Mouse (Mus musculus) hindbrain, embryonic 12.5 days (tissue): ENCODE data around the gene Cs. TPM values are rescaled to one million over a fixed set of nuclear protein-coding genes. Genes with fewer than 3 reads are reported as not detected.

Experiments
- ATAC-seq: fragments of 200-750 bp; cut with Nextera tagmentation; 2 replicates; pipeline ENCODE4 v1.8.0; 2017; ENCODE audit warnings: moderate TSS enrichment; ENCODE audit not compliant: low FRiP score
- H3K27ac ChIP-seq: fragments of 300-500 bp; sonication (generic); 2 replicates; pipeline ENCODE4 v1.5.1; 2016; ENCODE audit warnings: mild to moderate bottlenecking
- H3K27me3 ChIP-seq: fragments of 300-500 bp; sonication (generic); 2 replicates; pipeline ENCODE4 v1.6.1; 2016; ENCODE audit warnings: mild to moderate bottlenecking
- H3K36me3 ChIP-seq: fragments of 300-500 bp; sonication (generic); 2 replicates; pipeline ENCODE4 v1.6.1; 2016; ENCODE audit warnings: mild to moderate bottlenecking
- H3K4me1 ChIP-seq: fragments of 300-500 bp; sonication (generic); 2 replicates; pipeline ENCODE4 v1.6.1; 2016
- H3K4me2 ChIP-seq: fragments of 300-500 bp; sonication (generic); replicated peaks from 2 replicates; pipeline ENCODE4 v1.6.1; 2016; ENCODE audit warnings: mild to moderate bottlenecking
- H3K4me3 ChIP-seq: fragments of 300-500 bp; sonication (generic); 2 replicates; pipeline ENCODE4 v1.5.1; 2016; ENCODE audit warnings: mild to moderate bottlenecking
- H3K9ac ChIP-seq: fragments of 300-500 bp; sonication (generic); 2 replicates; pipeline ENCODE4 v1.6.1; 2016; ENCODE audit warnings: mild to moderate bottlenecking, moderate library complexity
- H3K9me3 ChIP-seq: fragments of 300-500 bp; sonication (generic); replicated peaks from 2 replicates; pipeline ENCODE4 v1.6.1; 2016; ENCODE audit warnings: mild to moderate bottlenecking
- WGBS: fragments of 180-500 bp; shearing (Covaris S2); methylation state at CpG from one replicate; pipeline ENCODE4 v1.1.7; 2016; 5-methylcytosine and 5-hydroxymethylcytosine counted together
- microRNA-seq: library from miRNA; unstranded; fragments of <30 nt; microRNA quantifications from one replicate; pipeline ENCODE4, GENCODE M21; 2017
- polyA plus RNA-seq: library from polyadenylated mRNA; unstranded; fragments of >200 nt; fragmentation: Nextera tagmentation; extraction: Ambion mirVana; gene quantifications from 2 replicates; pipeline ENCODE4 v1.2.1, GENCODE M21; 2016

Gene Cs
- polyA plus RNA-seq, 1 experiment from 2014 or later, result 207 TPM

GRCm38 (mm10) chr10:128401638-128402037, 64.1 kb downstream of the Cs start:
- ATAC-seq, result no peak
- WGBS, result 79% methylated on average over 9 of the region's 9 CpGs
- H3K36me3 ChIP-seq, result peaks cover 22% of the 10 kb centered on the region

GRCm38 (mm10) chr10:128403931-128404330, 66.4 kb downstream of the Cs start:
- H3K36me3 ChIP-seq, result peaks cover 22% of the 10 kb centered on the region
- 86% methylated on average over 7 of the region's 7 CpGs for whole genome bisulfite sequencing
- no peaks in the 10 kb centered on the region for H3K9me3 ChIP-seq
- ATAC-seq, result no peak
- no peaks in the 10 kb centered on the region for H3K27me3 ChIP-seq
- H3K4me2 ChIP-seq, result no peak overlapping the region
- H3K9ac ChIP-seq, result no peak overlapping the region
- H3K27ac ChIP-seq, result no peak overlapping the region
- no peak overlapping the region for H3K4me3 ChIP-seq
- peaks cover 16% of the 10 kb centered on the region for H3K4me1 ChIP-seq

More at GRCm38 (mm10) chr10:128401638-128402037, 64.1 kb downstream of the Cs start:
- H3K9ac ChIP-seq, result no peak overlapping the region
- H3K27me3 ChIP-seq, result no peaks in the 10 kb centered on the region
- H3K9me3 ChIP-seq, result no peaks in the 10 kb centered on the region
- no peak overlapping the region for H3K4me2 ChIP-seq
- H3K4me3 ChIP-seq, result no peak overlapping the region
- peaks cover 16% of the 10 kb centered on the region; the same call in 1 of the 2 replicates for H3K4me1 ChIP-seq
- no peak overlapping the region for H3K27ac ChIP-seq

GRCm38 (mm10) chr10:128408591-128409535, 71.3 kb downstream of the Cs start:
- Histone ChIP-seq H3K4me3 (peak overlapping the region; percentile 62), H3K27ac (peak overlapping the region; percentile 77), H3K9me3 (no peaks in the 10 kb centered on the region), H3K27me3 (no peaks in the 10 kb centered on the region), H3K4me2 (peak overlapping the region; percentile 74), H3K4me1 (peaks cover 39% of the 10 kb centered on the region), H3K36me3 (peaks cover 22% of the 10 kb centered on the region), H3K9ac (peak overlapping the region; percentile 84)
- peak; percentile 8; the same call in 1 of the 2 replicates for ATAC-seq
- WGBS, result 19% methylated on average over 35 of the region's 35 CpGs

DNA sequence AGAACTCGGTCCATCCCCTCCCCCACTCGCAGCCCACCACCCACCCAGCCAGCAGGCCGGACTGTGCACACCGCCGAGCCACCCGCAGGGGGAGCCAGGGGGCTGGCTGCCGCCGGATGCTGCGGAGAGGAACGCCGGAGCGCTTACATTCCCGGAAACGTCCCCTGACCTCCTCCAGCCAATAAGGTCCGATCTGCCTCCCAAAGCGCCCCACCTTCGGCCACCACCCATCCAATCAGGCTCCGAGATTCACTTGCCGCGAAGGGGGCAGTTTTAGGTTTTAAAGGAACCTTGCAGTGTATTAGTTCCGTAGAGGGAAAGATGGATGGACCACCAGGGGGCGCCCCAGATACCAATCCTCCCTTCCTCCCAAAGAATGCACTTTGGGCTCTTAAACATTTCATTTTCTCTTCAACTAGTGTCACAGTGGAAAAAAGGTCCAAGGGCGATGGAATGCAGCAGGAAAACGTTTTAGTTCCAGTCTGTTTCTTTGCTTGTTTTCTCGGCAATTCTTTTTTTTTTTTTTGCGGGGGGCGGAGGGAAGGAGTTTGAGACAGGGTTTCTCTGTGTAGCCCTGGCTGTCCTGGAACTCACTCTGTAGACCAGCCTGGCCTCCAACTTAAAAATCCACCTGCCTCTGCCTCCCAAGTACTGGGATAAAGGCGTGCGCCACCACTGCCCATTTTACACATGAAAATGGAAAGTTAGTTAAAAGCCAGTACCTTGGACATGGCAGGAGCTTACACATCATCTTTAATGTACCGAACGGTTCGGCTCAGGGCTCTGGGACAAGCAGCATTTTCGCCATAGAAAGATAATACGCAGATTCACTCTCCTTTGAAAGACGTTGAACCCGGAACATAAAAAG, 72.4 kb downstream of the Cs start:
- Histone ChIP-seq H3K9me3 (no peaks in the 10 kb centered on the region), H3K27ac (peak overlapping the region; percentile 96), H3K9ac (peak overlapping the region; percentile 84), H3K4me1 (peaks cover 44% of the 10 kb centered on the region), H3K4me3 (peak overlapping the region; percentile 87), H3K36me3 (peaks cover 31% of the 10 kb centered on the region), H3K27me3 (no peaks in the 10 kb centered on the region), H3K4me2 (peak overlapping the region; percentile 95)
- WGBS, result 6% methylated on average over 36 of the region's 36 CpGs
- peak; percentile 88 for ATAC-seq

- no peak for ATAC-seq
- Histone ChIP-seq H3K4me2 (peak overlapping the region; percentile 95), H3K4me3 (peak overlapping the region; percentile 87), H3K4me1 (peaks cover 44% of the 10 kb centered on the region), H3K9ac (0 out of 2 replicates have a peak overlapping the region, but pooled peaks have one; percentile 91), H3K27me3 (no peaks in the 10 kb centered on the region), H3K9me3 (no peaks in the 10 kb centered on the region), H3K27ac (peak overlapping the region; percentile 96), H3K36me3 (peaks cover 31% of the 10 kb centered on the region)
- 26% methylated on average over 4 of the region's 4 CpGs for WGBS
Measured at GRCm38 (mm10) chr10:128410560-128410845, 73.0 kb downstream of the Cs start.

DNA sequence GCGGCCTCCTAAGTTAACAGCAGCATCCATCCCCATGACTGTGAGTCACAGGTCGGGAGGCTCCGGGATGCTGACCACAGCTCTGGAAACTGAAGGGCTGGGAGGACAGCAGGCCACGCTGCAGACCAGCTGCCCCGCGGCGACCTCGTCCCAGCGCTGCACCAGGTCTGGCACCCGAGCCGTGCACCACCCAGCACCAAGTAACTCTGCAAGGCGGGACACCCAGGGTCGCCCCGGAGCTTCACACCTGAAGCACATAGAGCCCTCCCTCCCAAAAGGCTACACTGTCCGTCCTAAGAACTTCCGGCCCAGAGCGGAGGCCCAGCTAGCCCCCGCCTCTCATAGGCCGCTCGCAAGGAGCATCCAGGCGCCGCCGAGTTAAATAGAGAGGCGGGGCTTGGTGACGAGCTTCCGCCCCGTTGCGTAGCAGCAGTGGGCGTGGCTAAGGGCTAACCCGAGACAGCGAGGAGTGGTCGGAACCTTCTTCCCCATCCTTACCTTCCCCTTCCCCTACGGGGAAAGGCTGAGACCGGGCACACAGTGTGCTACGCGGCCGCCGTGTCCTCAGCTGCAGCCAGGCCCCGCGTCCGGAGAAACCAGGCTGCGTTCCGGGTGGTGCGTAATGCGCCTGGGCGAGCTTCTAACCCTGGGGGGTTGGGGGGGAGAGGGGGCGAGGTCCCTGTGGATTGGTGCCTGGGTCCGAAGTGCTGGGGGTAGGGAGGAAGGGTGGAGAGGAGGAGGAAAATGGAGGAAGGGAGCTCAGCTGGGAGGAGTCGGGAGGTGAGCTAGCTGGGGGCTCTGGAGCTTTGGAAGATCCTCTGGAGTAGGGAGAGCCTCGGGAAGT, 73.9 kb downstream of the Cs start, which contains the start of the genes Nabp2 and Rnf41:
Gene Nabp2 (minus strand): TSS at position 282 of the 844 bp plus-strand sequence.
Gene Rnf41 (plus strand): TSS at position 447 of the 844 bp plus-strand sequence.
- H3K36me3 ChIP-seq, result peaks cover 31% of the 10 kb centered on the region
- peaks cover 44% of the 10 kb centered on the region for H3K4me1 ChIP-seq
- ATAC-seq, result peak; percentile 90
- WGBS, result 0% methylated on average over 50 of the region's 50 CpGs
- no peaks in the 10 kb centered on the region for H3K27me3 ChIP-seq
- peak within 1 kb of the TSS; percentile 91 for H3K9ac ChIP-seq
- H3K9me3 ChIP-seq, result no peaks in the 10 kb centered on the region
- peak within 1 kb of the TSS; percentile 87 for H3K4me3 ChIP-seq
- H3K27ac ChIP-seq, result peak within 1 kb of the TSS; percentile 96
- H3K4me2 ChIP-seq, result peak within 1 kb of the TSS; percentile 95

DNA sequence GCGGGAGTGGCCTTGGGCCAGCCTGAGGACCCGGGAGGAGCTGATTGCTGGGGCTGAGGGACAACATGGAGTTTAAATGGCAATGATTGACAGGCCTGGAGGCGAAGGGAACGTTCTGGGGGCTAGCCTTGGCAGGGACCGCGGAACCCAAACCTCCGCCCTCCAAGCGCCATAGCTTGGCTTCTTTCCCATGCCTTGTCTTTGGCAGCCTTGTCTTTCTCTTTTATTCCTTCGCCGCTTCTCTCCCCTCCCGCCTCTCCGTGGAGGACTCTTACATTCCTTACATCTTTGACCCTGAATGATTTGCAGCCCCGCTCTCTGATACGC, 74.5 kb downstream of the Cs start:
- Histone ChIP-seq H3K9me3 (no peaks in the 10 kb centered on the region), H3K36me3 (peaks cover 33% of the 10 kb centered on the region), H3K27me3 (no peaks in the 10 kb centered on the region), H3K4me1 (peaks cover 44% of the 10 kb centered on the region), H3K4me3 (peak overlapping the region; percentile 87), H3K4me2 (peak overlapping the region; percentile 95), H3K27ac (peak overlapping the region; percentile 96), H3K9ac (peak overlapping the region; percentile 91)
- 2% methylated on average over 14 of the region's 14 CpGs for WGBS
- no peak for ATAC-seq

Small RNA genes lying within 50 kb of the gene (microRNA-seq; reads per million reads assigned to microRNA genes)
- not detected for gene Gm25361
- gene Gm26308, result not detected
- gene Mir6914, result not detected
- gene Mir6915, result 1.9 reads per million

Other genes with a start within 250 kb of the Cs start
- gene Baz2a, start 246.2 kb upstream of the Cs start, polyA plus RNA-seq, result 12.8 and 15.4 TPM in 2 replicates
- 22.5 and 25.5 TPM in 2 replicates for gene Rbms2, start 157.4 kb upstream of the Cs start, polyA plus RNA-seq
- gene Gls2, start 143.3 kb upstream of the Cs start, polyA plus RNA-seq, result 0.61 and 0.70 TPM in 2 replicates
- 24.5 and 25.6 TPM in 2 replicates for gene Spryd4, start 125.9 kb upstream of the Cs start, polyA plus RNA-seq
- not detected in 2 replicates for gene Mip, start 111.9 kb upstream of the Cs start, polyA plus RNA-seq
- gene Timeless, start 105.7 kb upstream of the Cs start, polyA plus RNA-seq, result 46.2 and 53.7 TPM in 2 replicates
- 0.34 and 0.40 TPM in 2 replicates for gene Apon, start 83.6 kb upstream of the Cs start, polyA plus RNA-seq
- gene Apof, start 69.1 kb upstream of the Cs start, polyA plus RNA-seq, result not detected in 2 replicates
- 23.1 and 26.5 TPM in 2 replicates for gene Stat2, start 67.2 kb upstream of the Cs start, polyA plus RNA-seq
- 0.22 TPM in 1 of 2 replicates, not detected in the other for gene Il23a, start 39.0 kb upstream of the Cs start, polyA plus RNA-seq
- gene Pan2, start 34.4 kb upstream of the Cs start, polyA plus RNA-seq, result 33.5 and 34.1 TPM in 2 replicates
- gene Cnpy2, start 15.3 kb upstream of the Cs start, polyA plus RNA-seq, result 242 and 244 TPM in 2 replicates
- gene Coq10a, start 31.3 kb downstream of the Cs start, polyA plus RNA-seq, result 31.7 and 32.8 TPM in 2 replicates
- 13.6 and 13.7 TPM in 2 replicates for gene Ankrd52, start 39.4 kb downstream of the Cs start, polyA plus RNA-seq
- 0.43 TPM in 1 of 2 replicates, not detected in the other for gene Slc39a5, start 63.5 kb downstream of the Cs start, polyA plus RNA-seq
- 102 and 104 TPM in 2 replicates for gene Nabp2, start 73.8 kb downstream of the Cs start, polyA plus RNA-seq
- gene Rnf41, start 73.9 kb downstream of the Cs start, polyA plus RNA-seq, result 60.8 and 61.4 TPM in 2 replicates
- 195 and 215 TPM in 2 replicates for gene Smarcc2, start 121.5 kb downstream of the Cs start, polyA plus RNA-seq
- 836 and 860 TPM in 2 replicates for gene Myl6, start 156.4 kb downstream of the Cs start, polyA plus RNA-seq
- gene Myl6b, start 161.0 kb downstream of the Cs start, polyA plus RNA-seq, result 2.9 and 3.3 TPM in 2 replicates
- gene Esyt1, start 188.1 kb downstream of the Cs start, polyA plus RNA-seq, result 28.9 and 30.9 TPM in 2 replicates
- gene Zc3h10, start 210.0 kb downstream of the Cs start, polyA plus RNA-seq, result 20.8 TPM in 2 replicates
- 2,172 and 2,716 TPM in 2 replicates for gene Rpl41, start 211.6 kb downstream of the Cs start, polyA plus RNA-seq
- gene Pa2g4, start 228.3 kb downstream of the Cs start, polyA plus RNA-seq, result 140 and 143 TPM in 2 replicates